Mouse (Mus musculus) forebrain, embryonic 16.5 days (tissue): ENCODE data around the gene Prrc2b. TPM values are rescaled to one million over a fixed set of nuclear protein-coding genes. Genes with fewer than 3 reads are reported as not detected.
A peak's percentile ranks its signal among the peaks of the same experiment; 100 is the strongest.

Experiments
- ATAC-seq: fragments of 200-750 bp; cut with Nextera tagmentation; 2 replicates; pipeline ENCODE4 v1.8.0; 2017; ENCODE audit warnings: mild to moderate bottlenecking, moderate library complexity
- H3K27ac ChIP-seq: fragments of 300-500 bp; sonication (generic); 2 replicates; pipeline ENCODE4 v1.5.1; 2014; ENCODE audit warnings: low read length, control low read depth
- H3K27me3 ChIP-seq: fragments of 300-500 bp; sonication (generic); replicated peaks from 2 replicates; pipeline ENCODE4 v1.6.1; 2014; ENCODE audit warnings: low read length; ENCODE audit not compliant: control insufficient read depth, insufficient read depth
- H3K36me3 ChIP-seq: fragments of 300-500 bp; sonication (generic); 2 replicates; pipeline ENCODE4 v1.6.1; 2014; ENCODE audit not compliant: control insufficient read depth, insufficient read depth
- H3K4me1 ChIP-seq: fragments of 300-500 bp; sonication (generic); replicated peaks from 2 replicates; pipeline ENCODE4 v1.6.1; 2014; ENCODE audit warnings: low read length; ENCODE audit not compliant: control insufficient read depth, insufficient read depth
- H3K4me2 ChIP-seq: fragments of 300-500 bp; sonication (generic); 2 replicates; pipeline ENCODE4 v1.6.1; 2014; ENCODE audit warnings: mild to moderate bottlenecking, low read length, control low read depth
- H3K4me3 ChIP-seq: fragments of 300-500 bp; sonication (generic); replicated peaks from 2 replicates; pipeline ENCODE4 v1.5.1; 2014; ENCODE audit warnings: mild to moderate bottlenecking, low read length, control low read depth
- H3K9ac ChIP-seq: fragments of 300-500 bp; sonication (generic); replicated peaks from 2 replicates; pipeline ENCODE4 v1.6.1; 2014; ENCODE audit warnings: low read depth, low read length, control low read depth
- H3K9me3 ChIP-seq: fragments of 300-500 bp; sonication (generic); 2 replicates; pipeline ENCODE4 v1.6.1; 2016; ENCODE audit warnings: low read length; ENCODE audit not compliant: control insufficient read depth
- WGBS: fragments of 180-500 bp; shearing (Covaris S2); extraction: QIAGEN DNeasy Blood & Tissue Kit; methylation state at CpG from one replicate; pipeline ENCODE4 v1.1.7; 2014; 5-methylcytosine and 5-hydroxymethylcytosine counted together
- polyA plus RNA-seq: library from polyadenylated mRNA; unstranded; fragments of >200 nt; fragmentation: Nextera tagmentation; extraction: Ambion mirVana; gene quantifications from 2 replicates; pipeline ENCODE4 v1.2.1, GENCODE M21; 2015

Gene Prrc2b
- polyA plus RNA-seq, 1 experiment from 2014 or later, result 84.7 TPM

GRCm38 (mm10) chr2:32131866-32132566 is 18.9 kb upstream of the Prrc2b start:
- ATAC-seq, result no peak
- no peaks in the 10 kb centered on the region for H3K9me3 ChIP-seq
- H3K4me2 ChIP-seq, result no peak overlapping the region
- H3K4me3 ChIP-seq, result no peak overlapping the region
- no peak overlapping the region for H3K9ac ChIP-seq
- 68% methylated on average over 6 of the region's 6 CpGs for WGBS
- H3K27ac ChIP-seq, result no peak overlapping the region
- no peaks in the 10 kb centered on the region for H3K36me3 ChIP-seq
- H3K27me3 ChIP-seq, result no peaks in the 10 kb centered on the region
- peaks cover under 1% of the 10 kb centered on the region for H3K4me1 ChIP-seq

GRCm38 (mm10) chr2:32132567-32132992 is 18.3 kb upstream of the Prrc2b start:
- Histone ChIP-seq H3K27me3 (no peaks in the 10 kb centered on the region), H3K36me3 (no peaks in the 10 kb centered on the region), H3K4me1 (peaks cover 6% of the 10 kb centered on the region), H3K4me3 (no peak overlapping the region), H3K4me2 (no peak overlapping the region), H3K27ac (no peak overlapping the region), H3K9me3 (no peaks in the 10 kb centered on the region), H3K9ac (no peak overlapping the region)
- 1% methylated on average over 10 of the region's 12 CpGs for WGBS
- no peak for ATAC-seq

- WGBS, result 6% methylated on average over 2 of the region's 2 CpGs
- Histone ChIP-seq H3K4me3 (no peak overlapping the region), H3K27ac (no peak overlapping the region), H3K36me3 (no peaks in the 10 kb centered on the region), H3K27me3 (no peaks in the 10 kb centered on the region), H3K4me2 (no peak overlapping the region), H3K4me1 (peaks cover 9% of the 10 kb centered on the region), H3K9ac (no peak overlapping the region), H3K9me3 (no peaks in the 10 kb centered on the region)
- ATAC-seq, result no peak
Measured at GRCm38 (mm10) chr2:32134039-32134438, 16.8 kb upstream of the Prrc2b start.

- no peaks in the 10 kb centered on the region for H3K27me3 ChIP-seq
- WGBS, result 0% methylated on average over 40 of the region's 40 CpGs
Measured at GRCm38 (mm10) chr2:32137667-32138266, 13.1 kb upstream of the Prrc2b start.

GRCm38 (mm10) chr2:32139377-32139776 is 11.5 kb upstream of the Prrc2b start:
- no peak overlapping the region for H3K4me2 ChIP-seq
- H3K9ac ChIP-seq, result no peak overlapping the region
- H3K9me3 ChIP-seq, result no peaks in the 10 kb centered on the region
- no peak for ATAC-seq
- H3K27me3 ChIP-seq, result no peaks in the 10 kb centered on the region
- H3K27ac ChIP-seq, result no peak overlapping the region
- no peak overlapping the region for H3K4me3 ChIP-seq
- H3K4me1 ChIP-seq, result peaks cover 9% of the 10 kb centered on the region
- WGBS, result 88% methylated on average over 5 of the region's 5 CpGs
- H3K36me3 ChIP-seq, result no peaks in the 10 kb centered on the region

More at GRCm38 (mm10) chr2:32137667-32138266, 13.1 kb upstream of the Prrc2b start:
- H3K4me2 ChIP-seq, result peak overlapping the region; percentile 96
- H3K4me3 ChIP-seq, result peak overlapping the region; percentile 69
- peaks cover 9% of the 10 kb centered on the region for H3K4me1 ChIP-seq
- H3K36me3 ChIP-seq, result no peaks in the 10 kb centered on the region
- peak overlapping the region; percentile 87 for H3K27ac ChIP-seq
- peak; percentile 96 for ATAC-seq
- H3K9me3 ChIP-seq, result no peaks in the 10 kb centered on the region
- H3K9ac ChIP-seq, result peak overlapping the region; percentile 67

GRCm38 (mm10) chr2:32140498-32140934 is 10.4 kb upstream of the Prrc2b start:
- H3K4me2 ChIP-seq, result no peak overlapping the region
- no peaks in the 10 kb centered on the region for H3K27me3 ChIP-seq
- H3K27ac ChIP-seq, result no peak overlapping the region
- 22% methylated on average over 4 of the region's 4 CpGs for WGBS
- no peaks in the 10 kb centered on the region for H3K36me3 ChIP-seq
- ATAC-seq, result no peak
- H3K9me3 ChIP-seq, result no peaks in the 10 kb centered on the region
- H3K4me3 ChIP-seq, result no peak overlapping the region
- no peak overlapping the region for H3K9ac ChIP-seq
- peaks cover 9% of the 10 kb centered on the region for H3K4me1 ChIP-seq

- no peaks in the 10 kb centered on the region for H3K27me3 ChIP-seq
- no peak overlapping the region for H3K4me2 ChIP-seq
- no peaks in the 10 kb centered on the region for H3K36me3 ChIP-seq
- H3K9ac ChIP-seq, result no peak overlapping the region
- H3K4me3 ChIP-seq, result no peak overlapping the region
- peaks cover 9% of the 10 kb centered on the region for H3K4me1 ChIP-seq
- 83% methylated on average over 6 of the region's 6 CpGs for WGBS
- no peak for ATAC-seq
- H3K27ac ChIP-seq, result no peak overlapping the region
- no peaks in the 10 kb centered on the region for H3K9me3 ChIP-seq
Measured at GRCm38 (mm10) chr2:32141602-32142001, 9.3 kb upstream of the Prrc2b start.

- Histone ChIP-seq H3K27me3 (no peaks in the 10 kb centered on the region), H3K4me2 (no peak overlapping the region), H3K9ac (no peak overlapping the region), H3K4me1 (peaks cover 5% of the 10 kb centered on the region), H3K27ac (no peak overlapping the region), H3K4me3 (no peak overlapping the region), H3K9me3 (no peaks in the 10 kb centered on the region), H3K36me3 (no peaks in the 10 kb centered on the region)
- 66% methylated on average over 6 of the region's 6 CpGs for WGBS
- no peak for ATAC-seq
Measured at GRCm38 (mm10) chr2:32142368-32142767, 8.5 kb upstream of the Prrc2b start.

- Histone ChIP-seq H3K4me1 (no peaks in the 10 kb centered on the region), H3K27ac (no peak overlapping the region), H3K4me3 (no peak overlapping the region), H3K27me3 (no peaks in the 10 kb centered on the region), H3K9ac (no peak overlapping the region), H3K36me3 (no peaks in the 10 kb centered on the region), H3K9me3 (no peaks in the 10 kb centered on the region), H3K4me2 (no peak overlapping the region)
- 88% methylated on average over 5 of the region's 5 CpGs for WGBS
- no peak for ATAC-seq
Measured at GRCm38 (mm10) chr2:32144633-32145032, 6.2 kb upstream of the Prrc2b start.
